Mouse (Mus musculus) T-helper 17 cell (primary cell): ENCODE measurements around the gene Spon1.

Experiments used
- in situ Hi-C, 2 experiments: fragments of 300-600 bp; cut with MboI, MseI; formaldehyde crosslinking; loops; 1 replicate in 1 of 2; 2 replicates in 1 of 2; pipeline ENCODE4 v1.15.1; 2025; ENCODE audit warnings: high pct_unique_total_duplicates in 2 of 2

Spon1 gene

GRCm38 (mm10) chr7:113774039-113774438 is 8.2 kb downstream of the Spon1 start:
- in situ Hi-C loops, result loop anchor here in 1 of 2 experiments (5.0 to 25.0 kb wide), 2 partner anchors 253 to 413 kb away; no protein-coding TSS in a partner anchor

GRCm38 (mm10) chr7:113774906-113775305 is 9.1 kb downstream of the Spon1 start:
- in situ Hi-C loops, result loop anchor here in 1 of 2 experiments (5.0 to 25.0 kb wide), 2 partner anchors 252 to 412 kb away; no protein-coding TSS in a partner anchor

GRCm38 (mm10) chr7:113778546-113778945 is 12.7 kb downstream of the Spon1 start:
- in situ Hi-C loops, result no loop called here

GRCm38 (mm10) chr7:113780286-113780685 is 14.5 kb downstream of the Spon1 start:
- in situ Hi-C loops, result no loop called here

- in situ Hi-C loops, result loop anchor here in 1 of 2 experiments (10.0 kb wide), 1 partner anchor 897 kb away; no protein-coding TSS in a partner anchor
These were observed 26.2 kb downstream of the Spon1 start for GRCm38 (mm10) chr7:113791991-113792390.

- in situ Hi-C loops, result loop anchor here in 1 of 2 experiments (10.0 kb wide), 1 partner anchor 898 kb away; no protein-coding TSS in a partner anchor
These were observed 27.1 kb downstream of the Spon1 start for GRCm38 (mm10) chr7:113792871-113793270.

GRCm38 (mm10) chr7:113795209-113795608 is 29.4 kb downstream of the Spon1 start:
- in situ Hi-C loops, result loop anchor here in 1 of 2 experiments (10.0 kb wide), 1 partner anchor 900 kb away; no protein-coding TSS in a partner anchor

- in situ Hi-C loops, result loop anchor here in 1 of 2 experiments (10.0 kb wide), 1 partner anchor 902 kb away; no protein-coding TSS in a partner anchor
These were observed 31.3 kb downstream of the Spon1 start for GRCm38 (mm10) chr7:113797134-113797533.

- in situ Hi-C loops, result loop anchor here in 1 of 2 experiments (10.0 kb wide), 1 partner anchor 904 kb away; no protein-coding TSS in a partner anchor
These were observed 32.9 kb downstream of the Spon1 start for GRCm38 (mm10) chr7:113798605-113799255.

- in situ Hi-C loops, result no loop called here
These were observed 44.0 kb downstream of the Spon1 start for GRCm38 (mm10) chr7:113809781-113810180.

- in situ Hi-C loops, result no loop called here
These were observed 45.8 kb downstream of the Spon1 start for GRCm38 (mm10) chr7:113811376-113812158.

- in situ Hi-C loops, result no loop called here
These were observed 48.4 kb downstream of the Spon1 start for GRCm38 (mm10) chr7:113814101-113814779.

- in situ Hi-C loops, result no loop called here
These were observed 49.9 kb downstream of the Spon1 start for GRCm38 (mm10) chr7:113815726-113816125.

- in situ Hi-C loops, result no loop called here
These were observed 51.1 kb downstream of the Spon1 start for GRCm38 (mm10) chr7:113816827-113817334.

- in situ Hi-C loops, result no loop called here
These were observed 52.3 kb downstream of the Spon1 start for GRCm38 (mm10) chr7:113818116-113818515.

- in situ Hi-C loops, result no loop called here
These were observed 54.4 kb downstream of the Spon1 start for GRCm38 (mm10) chr7:113820213-113820612.

GRCm38 (mm10) chr7:113823026-113823425 is 57.2 kb downstream of the Spon1 start:
- in situ Hi-C loops, result no loop called here

- in situ Hi-C loops, result no loop called here
These were observed 58.9 kb downstream of the Spon1 start for GRCm38 (mm10) chr7:113824651-113825050.

- in situ Hi-C loops, result no loop called here
These were observed 59.9 kb downstream of the Spon1 start for GRCm38 (mm10) chr7:113825498-113826205.

- in situ Hi-C loops, result no loop called here
These were observed 60.7 kb downstream of the Spon1 start for GRCm38 (mm10) chr7:113826510-113826909.

- in situ Hi-C loops, result no loop called here
These were observed 62.3 kb downstream of the Spon1 start for GRCm38 (mm10) chr7:113828122-113828571.
